Mouse (Mus musculus): ENCODE data around the gene Lrrc27. TPM values are rescaled to one million over a fixed set of nuclear protein-coding genes. Genes with fewer than 3 reads are reported as not detected.

Gene Lrrc27
- polyA plus RNA-seq, 1 experiment from 2014 or later = 3.8 TPM

- no peak overlapping the region for H3K27ac ChIP-seq (ENCODE audit: low read depth, low read length)
- no peak for ATAC-seq
- WGBS = 33% methylated on average over 7 of the region's 7 CpGs
- H3K36me3 ChIP-seq (ENCODE audit: control insufficient read depth, insufficient read depth, low read length) = no peaks in the 10 kb centered on the region
- H3K27me3 ChIP-seq (replicated peaks; ENCODE audit: control insufficient read depth, insufficient read depth, low read length) = no peaks in the 10 kb centered on the region
- H3K4me1 ChIP-seq (ENCODE audit: control insufficient read depth, insufficient read depth, low read depth, low read length) = peaks cover 5% of the 10 kb centered on the region
- no peak overlapping the region for H3K4me2 ChIP-seq (ENCODE audit: low read length)
- no peak overlapping the region for H3K4me3 ChIP-seq (ENCODE audit: low read length)
- H3K9ac ChIP-seq (ENCODE audit: low read depth, low read length) = no peak overlapping the region
- no peaks in the 10 kb centered on the region for H3K9me3 ChIP-seq (ENCODE audit: control insufficient read depth, low read length)
These were observed 4.6 kb upstream of the Lrrc27 start for GRCm38 (mm10) chr7:139208023-139208772.

- Histone ChIP-seq H3K27ac (ENCODE audit: low read depth, low read length) (no peak overlapping the region), H3K4me1 (ENCODE audit: control insufficient read depth, insufficient read depth, low read depth, low read length) (peaks cover 9% of the 10 kb centered on the region), H3K9me3 (ENCODE audit: control insufficient read depth, low read length) (no peaks in the 10 kb centered on the region), H3K9ac (ENCODE audit: low read depth, low read length) (no peak overlapping the region), H3K4me3 (ENCODE audit: low read length) (no peak overlapping the region), H3K36me3 (ENCODE audit: control insufficient read depth, insufficient read depth, low read length) (no peaks in the 10 kb centered on the region), H3K4me2 (ENCODE audit: low read length) (no peak overlapping the region), H3K27me3 (replicated peaks; ENCODE audit: control insufficient read depth, insufficient read depth, low read length) (no peaks in the 10 kb centered on the region)
- ATAC-seq = no peak
- WGBS = 88% methylated on average over 4 of the region's 4 CpGs
These were observed 4.1 kb upstream of the Lrrc27 start for GRCm38 (mm10) chr7:139208773-139209095.

- Histone ChIP-seq H3K4me2 (ENCODE audit: low read length) (no peak overlapping the region), H3K27me3 (replicated peaks; ENCODE audit: control insufficient read depth, insufficient read depth, low read length) (no peaks in the 10 kb centered on the region), H3K4me3 (ENCODE audit: low read length) (no peak overlapping the region), H3K36me3 (ENCODE audit: control insufficient read depth, insufficient read depth, low read length) (no peaks in the 10 kb centered on the region), H3K27ac (ENCODE audit: low read depth, low read length) (no peak overlapping the region), H3K9me3 (ENCODE audit: control insufficient read depth, low read length) (no peaks in the 10 kb centered on the region), H3K9ac (ENCODE audit: low read depth, low read length) (no peak overlapping the region), H3K4me1 (ENCODE audit: control insufficient read depth, insufficient read depth, low read depth, low read length) (peaks cover 9% of the 10 kb centered on the region)
- 83% methylated on average over 6 of the region's 6 CpGs for WGBS
- no peak for ATAC-seq
These were observed 1.0 kb upstream of the Lrrc27 start for GRCm38 (mm10) chr7:139211761-139212160.

GRCm38 (mm10) chr7:139213751-139214150, 963 bp downstream of the Lrrc27 start:
- Histone ChIP-seq H3K9ac (ENCODE audit: low read depth, low read length) (peak overlapping the region; percentile 75; the same call in 1 of the 2 replicates), H3K27ac (ENCODE audit: low read depth, low read length) (peak overlapping the region; percentile 75), H3K27me3 (replicated peaks; ENCODE audit: control insufficient read depth, insufficient read depth, low read length) (no peaks in the 10 kb centered on the region), H3K4me2 (ENCODE audit: low read length) (peak overlapping the region; percentile 73), H3K4me1 (ENCODE audit: control insufficient read depth, insufficient read depth, low read depth, low read length) (peaks cover 9% of the 10 kb centered on the region), H3K36me3 (ENCODE audit: control insufficient read depth, insufficient read depth, low read length) (no peaks in the 10 kb centered on the region), H3K9me3 (ENCODE audit: control insufficient read depth, low read length) (no peaks in the 10 kb centered on the region), H3K4me3 (ENCODE audit: low read length) (peak overlapping the region; percentile 63)
- ATAC-seq = peak; percentile 15
- 62% methylated on average over 3 of the region's 3 CpGs for WGBS

- Histone ChIP-seq H3K4me2 (ENCODE audit: low read length) (no peak overlapping the region), H3K9me3 (ENCODE audit: control insufficient read depth, low read length) (no peaks in the 10 kb centered on the region), H3K27me3 (replicated peaks; ENCODE audit: control insufficient read depth, insufficient read depth, low read length) (no peaks in the 10 kb centered on the region), H3K4me1 (ENCODE audit: control insufficient read depth, insufficient read depth, low read depth, low read length) (peaks cover 9% of the 10 kb centered on the region), H3K4me3 (ENCODE audit: low read length) (no peak overlapping the region), H3K27ac (ENCODE audit: low read depth, low read length) (no peak overlapping the region), H3K36me3 (ENCODE audit: control insufficient read depth, insufficient read depth, low read length) (no peaks in the 10 kb centered on the region), H3K9ac (ENCODE audit: low read depth, low read length) (no peak overlapping the region)
- WGBS = 76% methylated on average over 3 of the region's 3 CpGs
- no peak for ATAC-seq
These were observed 1.4 kb downstream of the Lrrc27 start for GRCm38 (mm10) chr7:139214160-139214559.

- H3K36me3 ChIP-seq (ENCODE audit: control insufficient read depth, insufficient read depth, low read length) = no peaks in the 10 kb centered on the region
- H3K27ac ChIP-seq (ENCODE audit: low read depth, low read length) = no peak overlapping the region
- no peaks in the 10 kb centered on the region for H3K9me3 ChIP-seq (ENCODE audit: control insufficient read depth, low read length)
- no peaks in the 10 kb centered on the region for H3K27me3 ChIP-seq (replicated peaks; ENCODE audit: control insufficient read depth, insufficient read depth, low read length)
- H3K4me3 ChIP-seq (ENCODE audit: low read length) = no peak overlapping the region
- 71% methylated on average over 14 of the region's 14 CpGs for WGBS
- no peak for ATAC-seq
- H3K4me1 ChIP-seq (ENCODE audit: control insufficient read depth, insufficient read depth, low read depth, low read length) = peaks cover 9% of the 10 kb centered on the region
- no peak overlapping the region for H3K9ac ChIP-seq (ENCODE audit: low read depth, low read length)
- no peak overlapping the region for H3K4me2 ChIP-seq (ENCODE audit: low read length)
These were observed 2.0 kb downstream of the Lrrc27 start for GRCm38 (mm10) chr7:139214596-139215340.

- Histone ChIP-seq H3K4me2 (ENCODE audit: low read length) (no peak overlapping the region), H3K9me3 (ENCODE audit: control insufficient read depth, low read length) (no peaks in the 10 kb centered on the region), H3K27ac (ENCODE audit: low read depth, low read length) (no peak overlapping the region), H3K4me1 (ENCODE audit: control insufficient read depth, insufficient read depth, low read depth, low read length) (peaks cover 9% of the 10 kb centered on the region), H3K9ac (ENCODE audit: low read depth, low read length) (no peak overlapping the region), H3K27me3 (replicated peaks; ENCODE audit: control insufficient read depth, insufficient read depth, low read length) (no peaks in the 10 kb centered on the region), H3K36me3 (ENCODE audit: control insufficient read depth, insufficient read depth, low read length) (no peaks in the 10 kb centered on the region), H3K4me3 (ENCODE audit: low read length) (no peak overlapping the region)
- 71% methylated on average over 1 of the region's 1 CpGs for WGBS
- no peak for ATAC-seq
These were observed 2.7 kb downstream of the Lrrc27 start for GRCm38 (mm10) chr7:139215516-139215915.

GRCm38 (mm10) chr7:139215946-139216345, 3.2 kb downstream of the Lrrc27 start:
- H3K36me3 ChIP-seq (ENCODE audit: control insufficient read depth, insufficient read depth, low read length) = no peaks in the 10 kb centered on the region
- no peaks in the 10 kb centered on the region for H3K27me3 ChIP-seq (replicated peaks; ENCODE audit: control insufficient read depth, insufficient read depth, low read length)
- no peak overlapping the region for H3K4me2 ChIP-seq (ENCODE audit: low read length)
- no peak overlapping the region for H3K27ac ChIP-seq (ENCODE audit: low read depth, low read length)
- H3K4me1 ChIP-seq (ENCODE audit: control insufficient read depth, insufficient read depth, low read depth, low read length) = peaks cover 9% of the 10 kb centered on the region
- no peak overlapping the region for H3K9ac ChIP-seq (ENCODE audit: low read depth, low read length)
- 91% methylated on average over 7 of the region's 7 CpGs for WGBS
- no peaks in the 10 kb centered on the region for H3K9me3 ChIP-seq (ENCODE audit: control insufficient read depth, low read length)
- ATAC-seq = no peak
- H3K4me3 ChIP-seq (ENCODE audit: low read length) = no peak overlapping the region

GRCm38 (mm10) chr7:139216464-139216863, 3.7 kb downstream of the Lrrc27 start:
- Histone ChIP-seq H3K9ac (ENCODE audit: low read depth, low read length) (no peak overlapping the region), H3K27me3 (replicated peaks; ENCODE audit: control insufficient read depth, insufficient read depth, low read length) (no peaks in the 10 kb centered on the region), H3K4me2 (ENCODE audit: low read length) (no peak overlapping the region), H3K9me3 (ENCODE audit: control insufficient read depth, low read length) (no peaks in the 10 kb centered on the region), H3K4me1 (ENCODE audit: control insufficient read depth, insufficient read depth, low read depth, low read length) (peaks cover 9% of the 10 kb centered on the region), H3K4me3 (ENCODE audit: low read length) (no peak overlapping the region), H3K27ac (ENCODE audit: low read depth, low read length) (no peak overlapping the region), H3K36me3 (ENCODE audit: control insufficient read depth, insufficient read depth, low read length) (no peaks in the 10 kb centered on the region)
- no peak for ATAC-seq
- 98% methylated on average over 9 of the region's 9 CpGs for WGBS
